22 mouse cellular contexts compared by ENCODE assay signal in the genomic region with DNA sequence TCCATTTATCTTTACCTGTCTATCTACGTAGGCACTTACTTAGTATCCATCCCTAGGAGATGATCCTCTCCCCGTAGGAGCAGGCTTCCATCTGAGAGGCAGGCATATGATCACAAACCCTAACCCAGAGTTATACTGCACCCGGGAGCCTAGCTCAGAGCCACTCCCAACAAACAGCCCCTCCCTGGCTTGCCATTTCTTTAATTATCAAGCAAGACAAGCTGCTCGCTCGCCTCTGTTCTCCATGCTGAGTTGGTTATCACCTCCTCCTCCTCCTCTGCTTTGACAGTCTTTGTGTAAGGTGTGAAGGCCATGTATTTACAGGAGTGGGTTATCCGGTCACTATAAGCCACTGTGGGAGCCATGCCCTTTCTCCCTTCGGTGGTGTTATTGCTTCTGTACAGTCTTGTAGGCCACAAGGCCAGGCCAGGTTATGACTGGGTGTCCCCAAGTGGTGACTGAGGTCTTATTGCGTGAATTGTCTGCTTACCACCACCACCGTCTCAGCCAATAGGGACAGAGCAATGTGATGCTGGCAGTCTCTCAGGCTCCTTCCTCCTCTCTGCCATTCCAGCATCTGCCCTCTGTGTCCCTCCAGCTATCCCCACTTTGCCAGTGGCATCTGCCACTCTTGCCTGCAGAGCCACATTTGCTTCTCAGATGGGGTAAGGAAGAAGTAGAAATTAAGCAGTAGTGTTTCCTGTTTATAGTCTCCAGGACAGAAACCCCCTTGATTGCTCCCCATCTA. TPM values are rescaled to one million over a fixed set of nuclear protein-coding genes. Genes with fewer than 3 reads are reported as not detected.
DNase-seq lines count a peak whose midpoint lies in the region; ATAC-seq lines count a peak whose summit lies in the region.
"Had no signal": no experiment of that assay in that cellular context is flagged by ENCODE, and none has a peak within 500 bp of the region (broad histone marks: within the 10 kb centered on the region; RNA-seq: fewer than 3 reads in every experiment).

No protein-coding gene starts in this region.

- H3K4me2 ChIP-seq in liver, embryonic 11.5 days, result no peak overlapping the region
- H3K4me2 ChIP-seq in liver, embryonic 15.5 days, result peak overlapping the region; percentile 13; the same call in 1 of the 2 replicates
- H3K4me2 ChIP-seq: embryonic facial prominence, embryonic 15.5 days; hindbrain, embryonic 15.5 days had no signal

- H3K9me3 ChIP-seq in liver, embryonic 11.5 days (ENCODE audit: control insufficient read depth, low read length), result no peaks in the 10 kb centered on the region
- H3K9me3 ChIP-seq in liver, embryonic 15.5 days (replicated peaks), result no peaks in the 10 kb centered on the region
- H3K9me3 ChIP-seq: embryonic facial prominence, embryonic 15.5 days; forebrain, embryonic 10.5 days; hindbrain, embryonic 15.5 days had no signal

- peak; percentile 80 for ATAC-seq in liver, embryonic 11.5 days (replicated peaks; ENCODE audit: low FRiP score)
- ATAC-seq in liver, embryonic 15.5 days (ENCODE audit: insufficient read depth), result peak; percentile 79
- ATAC-seq in megakaryocyte-erythroid progenitor cell, adult 5-6 weeks (replicated peaks; ENCODE audit: low FRiP score, low TSS enrichment, poor library complexity, severe bottlenecking), result peak; percentile 57
- ATAC-seq: forebrain, embryonic 14.5 days had no signal

- H3K4me3 ChIP-seq in liver, embryonic 11.5 days (ENCODE audit: low read depth, low read length), result no peak overlapping the region
- no peak overlapping the region for H3K4me3 ChIP-seq in liver, embryonic 15.5 days (replicated peaks)
- H3K4me3 ChIP-seq: embryonic facial prominence, embryonic 15.5 days; erythroblast, embryonic 14.5 days; forebrain, embryonic 10.5 days; hindbrain, embryonic 15.5 days had no signal

- 52% methylated on average over 9 of the region's 9 CpGs for WGBS in liver, embryonic 11.5 days
- 40% methylated on average over 9 of the region's 9 CpGs for WGBS in liver, embryonic 15.5 days (ENCODE audit: insufficient replicate concordance)

- H3K36me3 ChIP-seq in liver, embryonic 11.5 days (ENCODE audit: control insufficient read depth, insufficient read depth, low read length), result no peaks in the 10 kb centered on the region
- H3K36me3 ChIP-seq in liver, embryonic 15.5 days (replicated peaks), result no peaks in the 10 kb centered on the region
- H3K36me3 ChIP-seq: embryonic facial prominence, embryonic 15.5 days; forebrain, embryonic 10.5 days; hindbrain, embryonic 15.5 days had no signal

- peak; percentile 34 for DNase-seq in c-Kit-positive CD71-positive TER-119-positive erythroid progenitor cells, embryonic 14.5 days (ENCODE audit: low spot score)
- no peak for DNase-seq in liver, embryonic 11.5 days (ENCODE audit: low spot score)
- DNase-seq in lung, postnatal 10 days, result no peak
- no peak for DNase-seq in heart, postnatal 4 days
- DNase-seq in kidney, adult 18-20 months, result no peak
- DNase-seq: adrenal gland, adult 2 months; adrenal gland, postnatal 36 days; cerebellum, adult 11-12 months; cerebellum, adult 9-11 months; embryo, embryonic 11 days; gastrocnemius, postnatal 36 days; heart, adult 11 months; heart, postnatal 10 days had no signal

- no peak overlapping the region for H3K9ac ChIP-seq in liver, embryonic 11.5 days (ENCODE audit: low read depth, low read length)
- H3K9ac ChIP-seq in liver, embryonic 15.5 days, result no peak overlapping the region
- H3K9ac ChIP-seq: embryonic facial prominence, embryonic 15.5 days; hindbrain, embryonic 15.5 days had no signal

- H3K27me3 ChIP-seq in liver, embryonic 11.5 days (replicated peaks; ENCODE audit: control insufficient read depth, insufficient read depth, low read length), result peaks cover 7% of the 10 kb centered on the region
- H3K27me3 ChIP-seq in liver, embryonic 15.5 days, result peaks cover 56% of the 10 kb centered on the region
- H3K27me3 ChIP-seq: hindbrain, embryonic 15.5 days had no signal

- H3K4me1 ChIP-seq in liver, embryonic 11.5 days (replicated peaks; ENCODE audit: control insufficient read depth, insufficient read depth, low read length), result peaks cover 25% of the 10 kb centered on the region
- H3K4me1 ChIP-seq in liver, embryonic 15.5 days (replicated peaks), result peaks cover 54% of the 10 kb centered on the region

- peak overlapping the region; percentile 25; the same call in 1 of the 2 replicates for H3K27ac ChIP-seq in liver, embryonic 11.5 days (ENCODE audit: low read depth, low read length)
- 0 out of 2 replicates have a peak overlapping the region, but pooled peaks have one; percentile 14 for H3K27ac ChIP-seq in liver, embryonic 15.5 days (replicated peaks)
- H3K27ac ChIP-seq: embryonic facial prominence, embryonic 15.5 days; forebrain, embryonic 10.5 days; hindbrain, embryonic 15.5 days had no signal

RNA-seq across cellular contexts. Expression of a gene that starts 22.4 kb away (rescaled TPM):
- polyA plus RNA-seq in liver, embryonic 11.5 days (2014; fragmentation: Nextera tagmentation; extraction: Ambion mirVana), result 0.12 TPM in 1 of 2 replicates, not detected in the other
- polyA plus RNA-seq in liver, embryonic 15.5 days (2015; fragmentation: Nextera tagmentation; extraction: Ambion mirVana), result 0.03 TPM in 1 of 2 replicates, not detected in the other
- not detected in 2 replicates for total RNA-seq in megakaryocyte-erythroid progenitor cell, adult 5-6 weeks (2014; fragmentation: Nextera tagmentation)
- not detected in 2 replicates for total RNA-seq in megakaryocyte-erythroid progenitor cell, adult 5-6 weeks (2017)
- total RNA-seq in heart, postnatal 4 days (2021), result not detected
- total RNA-seq: adrenal gland, adult 2 months; adrenal gland, postnatal 36 days; gastrocnemius, adult 8-10 months; gastrocnemius, postnatal 36 days; heart, postnatal 10 days; hematopoietic stem cell, adult 5-6 weeks had no signal
- polyA plus RNA-seq: adrenal gland, adult 2 months; erythroblast, embryonic 14.5 days had no signal
